Mouse (Mus musculus) ES-Bruce4 (cell line): ENCODE data around the gene Psmd3.

Source experiments
- CTCF ChIP-seq: IDR thresholded peaks from one replicate; pipeline ENCODE4 v1.8.1; 2011; ENCODE audit warnings: low read depth, low read length
- EP300 ChIP-seq: IDR thresholded peaks from 2 replicates; pipeline ENCODE4 v1.6.1; 2011; ENCODE audit warnings: low read depth, low read length; ENCODE audit not compliant: insufficient read depth
- POLR2A ChIP-seq: IDR thresholded peaks from one replicate; pipeline ENCODE4 v1.8.1; 2011; ENCODE audit warnings: low read length; ENCODE audit not compliant: insufficient read depth

DNA sequence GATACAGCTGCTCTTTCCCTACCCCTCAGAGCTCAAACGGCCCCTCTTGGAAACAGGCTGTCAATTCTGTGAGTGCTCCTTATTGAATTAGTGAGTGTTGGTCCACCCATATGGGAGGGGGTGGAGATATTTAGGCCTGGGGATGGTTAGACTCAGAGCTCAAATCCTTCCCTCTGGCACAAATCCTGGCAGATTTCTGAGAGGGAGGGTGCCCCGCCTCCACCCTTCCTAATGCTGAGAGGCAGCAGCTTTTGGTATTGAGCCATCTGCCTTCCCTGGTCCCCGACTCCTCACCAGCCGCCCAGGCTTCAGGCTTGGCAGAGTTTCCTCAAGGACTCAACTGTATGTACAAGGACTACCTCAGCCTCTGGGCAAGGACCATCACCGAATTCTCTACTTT lies 48.8 kb downstream of the Psmd3 start:
- TF ChIP-seq CTCF: no peak
- no peak for TF ChIP-seq POLR2A
- TF ChIP-seq EP300: no peak
